Mouse (Mus musculus): ENCODE results near the gene Keap1. TPM values are rescaled to one million over a fixed set of nuclear protein-coding genes. Genes with fewer than 3 reads are reported as not detected.

The Keap1 gene
- polyA plus RNA-seq, 1 experiment from 2014 or later, result 40.8 TPM

DNA sequence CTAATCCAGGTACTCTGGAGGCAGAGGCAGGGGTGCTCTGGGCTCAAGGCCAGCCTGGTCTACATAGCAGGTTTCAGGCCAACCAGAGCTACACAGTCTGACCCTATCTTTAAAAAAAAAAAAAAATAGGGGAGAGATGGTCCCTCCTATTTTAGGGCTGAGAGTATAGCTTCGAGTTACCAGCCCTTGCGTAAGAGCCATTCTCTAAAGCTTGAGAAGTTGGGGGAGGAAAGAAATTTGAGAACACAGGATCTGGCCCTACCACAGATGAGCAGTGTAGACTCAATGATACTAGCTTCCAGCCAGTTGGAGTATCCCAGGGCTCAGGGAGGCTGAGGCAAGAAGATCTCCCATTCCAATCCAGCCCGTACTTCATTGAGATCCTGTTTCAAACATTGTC, 45.4 kb downstream of the Keap1 start:
- no peak overlapping the region for H3K27ac ChIP-seq (replicated peaks)
- no peaks in the 10 kb centered on the region for H3K27me3 ChIP-seq (ENCODE audit: control insufficient read depth, insufficient read depth, low read length)
- H3K4me3 ChIP-seq (ENCODE audit: low read depth, low read length), result no peak overlapping the region
- TF ChIP-seq EP300 (optimal IDR thresholded peaks at IDR 0.05) (no peak), CTCF (IDR thresholded peaks at IDR 0.05; ENCODE audit: low read depth) (no peak)
- no peak overlapping the region for H3K4me2 ChIP-seq (replicated peaks; ENCODE audit: low read depth)
- H3K4me1 ChIP-seq (replicated peaks; ENCODE audit: control insufficient read depth, insufficient read depth), result no peaks in the 10 kb centered on the region
- H3K9me3 ChIP-seq (ENCODE audit: control insufficient read depth, low read length), result no peaks in the 10 kb centered on the region
- H3K36me3 ChIP-seq (ENCODE audit: control insufficient read depth, insufficient read depth, low read length), result no peaks in the 10 kb centered on the region
- WGBS, result 78% methylated on average over 3 of the region's 3 CpGs
- DNase-seq (ENCODE audit: low spot score) (no peak), ATAC-seq (ENCODE audit: low FRiP score, low TSS enrichment) (no peak)
- no peak overlapping the region for H3K9ac ChIP-seq (ENCODE audit: low read length)

DNA sequence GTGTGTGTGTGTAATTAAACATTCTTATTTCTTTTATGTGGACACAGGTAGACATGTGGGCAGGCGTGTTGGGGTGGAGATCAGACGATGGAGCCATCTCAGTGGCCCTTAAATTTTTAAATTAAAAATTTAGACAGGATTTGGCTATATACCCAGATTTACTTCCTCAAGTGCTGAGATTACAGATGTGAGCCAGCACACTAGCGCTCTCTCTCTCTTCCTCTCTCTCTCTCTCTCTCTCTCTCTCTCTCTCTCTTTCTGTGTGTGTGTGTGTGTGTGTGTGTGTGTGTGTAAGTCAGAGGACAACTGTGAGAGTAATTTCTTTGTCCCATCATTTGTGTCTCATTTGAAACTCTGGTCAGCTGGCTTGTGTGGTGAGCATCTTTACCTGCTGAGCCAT, 48.5 kb downstream of the Keap1 start:
- H3K36me3 ChIP-seq (ENCODE audit: control insufficient read depth, insufficient read depth, low read length), result no peaks in the 10 kb centered on the region
- H3K9ac ChIP-seq (ENCODE audit: low read length), result no peak overlapping the region
- no peak for TF ChIP-seq CTCF (IDR thresholded peaks at IDR 0.05; ENCODE audit: low read depth)
- TF ChIP-seq EP300 (optimal IDR thresholded peaks at IDR 0.05), result no peak
- no peak overlapping the region for H3K27ac ChIP-seq (replicated peaks)
- 74% methylated on average over 3 of the region's 3 CpGs for WGBS
- no peak overlapping the region for H3K4me2 ChIP-seq (replicated peaks; ENCODE audit: low read depth)
- no peak overlapping the region for H3K4me3 ChIP-seq (ENCODE audit: low read depth, low read length)
- no peak for ATAC-seq (ENCODE audit: low FRiP score, low TSS enrichment)
- no peak for DNase-seq (ENCODE audit: low spot score)
- H3K4me1 ChIP-seq (replicated peaks; ENCODE audit: control insufficient read depth, insufficient read depth), result no peaks in the 10 kb centered on the region
- H3K27me3 ChIP-seq (ENCODE audit: control insufficient read depth, insufficient read depth, low read length), result no peaks in the 10 kb centered on the region
- H3K9me3 ChIP-seq (ENCODE audit: control insufficient read depth, low read length), result no peaks in the 10 kb centered on the region

- no peak for ATAC-seq (ENCODE audit: low FRiP score, low TSS enrichment)
- no peak for DNase-seq (ENCODE audit: low spot score)
- Histone ChIP-seq H3K4me3 (ENCODE audit: low read depth, low read length) (no peak overlapping the region), H3K4me1 (replicated peaks; ENCODE audit: control insufficient read depth, insufficient read depth) (no peaks in the 10 kb centered on the region), H3K36me3 (ENCODE audit: control insufficient read depth, insufficient read depth, low read length) (no peaks in the 10 kb centered on the region), H3K4me2 (replicated peaks; ENCODE audit: low read depth) (no peak overlapping the region), H3K9me3 (ENCODE audit: control insufficient read depth, low read length) (no peaks in the 10 kb centered on the region), H3K27ac (replicated peaks) (no peak overlapping the region), H3K27me3 (ENCODE audit: control insufficient read depth, insufficient read depth, low read length) (no peaks in the 10 kb centered on the region), H3K9ac (ENCODE audit: low read length) (no peak overlapping the region)
- TF ChIP-seq CTCF (IDR thresholded peaks at IDR 0.05; ENCODE audit: low read depth), result peak; percentile 46
- no peak for TF ChIP-seq EP300 (optimal IDR thresholded peaks at IDR 0.05)
- 43% methylated on average over 7 of the region's 7 CpGs for WGBS
Measured at GRCm38 (mm10) chr9:21189905-21190304, 49.3 kb downstream of the Keap1 start.

DNA sequence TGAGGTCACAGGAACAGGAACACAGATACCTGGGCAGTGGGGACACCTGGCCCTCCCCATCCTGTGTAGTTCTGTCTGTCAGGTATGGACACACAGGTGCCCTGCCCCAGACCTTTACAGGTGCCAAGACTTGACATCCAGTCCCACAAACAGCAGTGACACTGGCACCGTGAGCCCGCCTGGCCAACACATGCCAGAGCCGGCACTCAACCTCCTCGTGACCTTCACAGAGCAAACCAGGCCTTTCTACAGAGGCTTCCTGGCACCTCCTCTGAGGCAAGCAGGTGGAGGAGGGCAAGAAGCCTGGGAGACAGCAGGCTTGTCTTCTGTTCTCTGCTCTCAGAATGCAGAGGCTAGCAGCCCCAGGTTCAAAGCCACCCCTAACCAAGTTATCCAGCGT, 53.7 kb downstream of the Keap1 start:
- ATAC-seq (ENCODE audit: low FRiP score, low TSS enrichment) (0 out of 2 replicates have a peak, but pooled peaks have one; percentile 3), DNase-seq (ENCODE audit: low spot score) (no peak)
- H3K9ac ChIP-seq (ENCODE audit: low read length), result no peak overlapping the region
- peaks cover 7% of the 10 kb centered on the region; the same call in 1 of the 2 replicates for H3K4me1 ChIP-seq (replicated peaks; ENCODE audit: control insufficient read depth, insufficient read depth)
- TF ChIP-seq EP300 (optimal IDR thresholded peaks at IDR 0.05), result no peak
- TF ChIP-seq CTCF (IDR thresholded peaks at IDR 0.05; ENCODE audit: low read depth), result no peak
- no peak overlapping the region for H3K4me2 ChIP-seq (replicated peaks; ENCODE audit: low read depth)
- H3K36me3 ChIP-seq (ENCODE audit: control insufficient read depth, insufficient read depth, low read length), result no peaks in the 10 kb centered on the region
- WGBS, result 75% methylated on average over 5 of the region's 5 CpGs
- no peak overlapping the region for H3K4me3 ChIP-seq (ENCODE audit: low read depth, low read length)
- H3K9me3 ChIP-seq (ENCODE audit: control insufficient read depth, low read length), result no peaks in the 10 kb centered on the region
- no peaks in the 10 kb centered on the region for H3K27me3 ChIP-seq (ENCODE audit: control insufficient read depth, insufficient read depth, low read length)
- H3K27ac ChIP-seq (replicated peaks), result no peak overlapping the region

DNA sequence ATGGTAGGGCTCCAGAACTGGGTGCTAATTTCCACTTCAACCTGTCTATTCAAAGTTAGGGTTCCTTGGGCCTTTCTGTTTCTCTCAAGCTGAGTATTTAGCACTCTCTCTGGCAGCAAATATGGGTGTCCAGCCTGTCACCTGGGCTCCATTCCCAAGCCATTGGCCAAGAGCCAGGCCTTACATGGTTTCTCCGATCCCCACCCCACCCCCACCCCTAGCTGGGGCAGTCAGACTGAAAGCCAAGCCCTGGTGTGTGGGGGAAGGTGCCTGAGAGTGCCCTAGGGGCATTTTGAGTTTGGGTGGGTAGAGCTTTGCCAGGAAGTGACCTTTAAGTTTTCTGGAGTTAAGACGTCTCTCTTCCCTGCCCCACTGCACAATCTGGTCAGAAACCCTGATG, 54.4 kb downstream of the Keap1 start:
- DNase-seq (ENCODE audit: low spot score) (peak; percentile 64), ATAC-seq (ENCODE audit: low FRiP score, low TSS enrichment) (no peak)
- Histone ChIP-seq H3K27me3 (ENCODE audit: control insufficient read depth, insufficient read depth, low read length) (no peaks in the 10 kb centered on the region), H3K9me3 (ENCODE audit: control insufficient read depth, low read length) (no peaks in the 10 kb centered on the region), H3K4me2 (replicated peaks; ENCODE audit: low read depth) (no peak overlapping the region), H3K4me3 (ENCODE audit: low read depth, low read length) (peak overlapping the region; percentile 43; the same call in 1 of the 2 replicates), H3K4me1 (replicated peaks; ENCODE audit: control insufficient read depth, insufficient read depth) (peaks cover 7% of the 10 kb centered on the region; the same call in 1 of the 2 replicates), H3K9ac (ENCODE audit: low read length) (no peak overlapping the region), H3K36me3 (ENCODE audit: control insufficient read depth, insufficient read depth, low read length) (no peaks in the 10 kb centered on the region), H3K27ac (replicated peaks) (no peak overlapping the region)
- TF ChIP-seq CTCF (IDR thresholded peaks at IDR 0.05; ENCODE audit: low read depth), result no peak
- TF ChIP-seq EP300 (optimal IDR thresholded peaks at IDR 0.05), result no peak
- 10% methylated on average over 2 of the region's 2 CpGs for WGBS

- peak; percentile 81 for DNase-seq (ENCODE audit: low spot score)
- H3K4me3 ChIP-seq (ENCODE audit: low read depth, low read length), result peak overlapping the region; percentile 43
- peak overlapping the region; percentile 59 for H3K9ac ChIP-seq (ENCODE audit: low read length)
Measured at GRCm38 (mm10) chr9:21183905-21184413, 55.2 kb downstream of the Keap1 start.

More at GRCm38 (mm10) chr9:21183905-21184413, 55.2 kb downstream of the Keap1 start:
- Histone ChIP-seq H3K36me3 (ENCODE audit: control insufficient read depth, insufficient read depth, low read length) (no peaks in the 10 kb centered on the region), H3K27me3 (ENCODE audit: control insufficient read depth, insufficient read depth, low read length) (no peaks in the 10 kb centered on the region), H3K27ac (replicated peaks) (no peak overlapping the region), H3K4me1 (replicated peaks; ENCODE audit: control insufficient read depth, insufficient read depth) (peaks cover 7% of the 10 kb centered on the region; the same call in 1 of the 2 replicates), H3K9me3 (ENCODE audit: control insufficient read depth, low read length) (no peaks in the 10 kb centered on the region), H3K4me2 (replicated peaks; ENCODE audit: low read depth) (peak overlapping the region; percentile 66)
- TF ChIP-seq CTCF (IDR thresholded peaks at IDR 0.05; ENCODE audit: low read depth) (peak; percentile 45), EP300 (optimal IDR thresholded peaks at IDR 0.05) (no peak)
- WGBS, result 7% methylated on average over 26 of the region's 34 CpGs
- ATAC-seq (ENCODE audit: low FRiP score, low TSS enrichment), result peak; percentile 74

All from stomach, postnatal 0 days (tissue).